Mouse (Mus musculus): ENCODE measurements around the gene Pnldc1. TPM values are rescaled to one million over a fixed set of nuclear protein-coding genes. Genes with fewer than 3 reads are reported as not detected.
"Not testable (repeated sequence)": the region's sequence is repeated elsewhere in the genome, so short reads cannot be mapped to it uniquely, and the experiment has no call there.

Pnldc1 gene
- polyA plus RNA-seq, 1 experiment from 2014 or later = 1.9 TPM

DNA sequence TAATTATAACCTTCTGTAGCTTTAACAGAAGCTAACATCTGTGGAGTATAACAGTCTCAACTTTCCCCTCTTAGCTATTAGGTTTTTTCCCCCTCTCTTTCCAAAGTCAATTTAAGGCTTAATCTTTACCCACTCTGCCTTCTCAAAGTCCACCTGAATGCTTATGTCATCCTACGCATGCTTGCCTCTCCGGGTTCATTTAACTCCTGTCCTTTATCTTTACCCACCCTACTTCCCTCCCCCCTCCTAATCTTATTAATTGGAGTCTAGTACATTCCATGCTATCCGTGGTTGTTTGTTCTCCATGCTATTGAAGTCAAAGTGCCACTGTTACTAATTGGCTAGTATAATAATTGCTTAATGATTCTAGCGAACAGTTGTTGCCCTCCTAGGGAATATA is 25.7 kb upstream of the Pnldc1 start:
- Histone ChIP-seq H3K4me1 (replicated peaks) (peaks cover 8% of the 10 kb centered on the region; the same call in 1 of the 2 replicates), H3K9me3 (no peaks in the 10 kb centered on the region), H3K27ac (replicated peaks) (no peak overlapping the region), H3K4me2 (no peak overlapping the region), H3K36me3 (no peaks in the 10 kb centered on the region), H3K9ac (no peak overlapping the region), H3K4me3 (no peak overlapping the region), H3K27me3 (no peaks in the 10 kb centered on the region)
- 67% methylated on average over 4 of the region's 4 CpGs for WGBS
- ATAC-seq (ENCODE audit: low read depth) = no peak

- not testable (repeated sequence) for H3K9me3 ChIP-seq; ATAC-seq (ENCODE audit: low read depth); H3K4me3 ChIP-seq; H3K4me2 ChIP-seq; H3K4me1 ChIP-seq (replicated peaks); H3K9ac ChIP-seq; H3K27me3 ChIP-seq; H3K27ac ChIP-seq (replicated peaks); H3K36me3 ChIP-seq
- WGBS = 89% methylated on average over 5 of the region's 5 CpGs
Observed at GRCm38 (mm10) chr17:12931576-12931975, 21.5 kb upstream of the Pnldc1 start.

- 87% methylated on average over 8 of the region's 8 CpGs for WGBS
- H3K4me2 ChIP-seq = no peak overlapping the region
- H3K9me3 ChIP-seq = no peaks in the 10 kb centered on the region
- ATAC-seq (ENCODE audit: low read depth) = no peak
- peaks cover 64% of the 10 kb centered on the region for H3K36me3 ChIP-seq
- H3K27me3 ChIP-seq = no peaks in the 10 kb centered on the region
- H3K27ac ChIP-seq (replicated peaks) = no peak overlapping the region
- H3K4me1 ChIP-seq (replicated peaks) = no peaks in the 10 kb centered on the region
- no peak overlapping the region for H3K9ac ChIP-seq
- H3K4me3 ChIP-seq = no peak overlapping the region
Observed at GRCm38 (mm10) chr17:12925703-12926180, 15.7 kb upstream of the Pnldc1 start.

DNA sequence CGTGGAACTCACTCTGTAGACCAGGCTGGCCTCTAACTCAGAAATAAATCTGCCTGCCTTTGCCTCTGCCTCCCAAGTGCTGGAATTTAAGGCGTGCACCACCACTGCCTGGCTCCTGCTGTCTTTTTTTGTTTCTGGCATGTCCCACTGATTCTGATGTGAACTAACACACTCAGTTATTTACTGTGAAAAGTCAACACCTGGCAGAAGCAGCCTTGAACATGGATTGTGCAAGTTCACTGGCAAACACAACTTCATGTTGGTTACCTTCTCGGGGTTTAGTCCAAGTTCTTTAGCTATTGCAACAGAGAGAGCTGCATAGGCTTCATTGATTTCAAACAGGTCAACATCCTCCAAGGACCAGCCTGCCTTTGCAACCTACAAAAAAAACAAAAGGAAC is 15.0 kb upstream of the Pnldc1 start:
- Histone ChIP-seq H3K36me3 (peaks cover 71% of the 10 kb centered on the region), H3K4me3 (no peak overlapping the region), H3K9ac (no peak overlapping the region), H3K27me3 (no peaks in the 10 kb centered on the region), H3K4me2 (no peak overlapping the region), H3K27ac (replicated peaks) (no peak overlapping the region), H3K9me3 (no peaks in the 10 kb centered on the region), H3K4me1 (replicated peaks) (no peaks in the 10 kb centered on the region)
- no peak for ATAC-seq (ENCODE audit: low read depth)
- 92% methylated on average over 3 of the region's 3 CpGs for WGBS

DNA sequence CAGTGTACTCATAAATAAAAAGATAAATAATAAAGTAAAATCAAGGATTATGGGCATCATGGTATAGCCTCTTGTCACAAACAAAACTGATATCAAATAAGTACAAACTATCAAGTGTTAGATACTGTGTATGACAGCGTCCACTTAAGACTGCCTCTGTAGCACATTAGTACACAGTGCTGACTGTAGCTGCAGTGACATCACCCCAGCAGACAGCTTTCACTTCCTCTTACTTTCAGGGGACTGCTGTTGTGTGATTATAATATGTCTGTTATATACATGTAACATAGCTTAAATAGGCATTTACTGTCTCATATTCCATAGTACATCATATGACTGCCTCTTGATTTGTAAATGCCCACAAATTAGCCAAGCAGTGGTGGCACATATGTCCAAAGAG is 11.0 kb upstream of the Pnldc1 start:
- no peaks in the 10 kb centered on the region for H3K9me3 ChIP-seq
- WGBS = 93% methylated on average over 1 of the region's 1 CpGs

GRCm38 (mm10) chr17:12916588-12917380 is 6.8 kb upstream of the Pnldc1 start:
- Histone ChIP-seq H3K4me1 (replicated peaks) (peaks cover 20% of the 10 kb centered on the region), H3K4me2 (peak overlapping the region; percentile 85), H3K4me3 (peak overlapping the region; percentile 78), H3K27me3 (no peaks in the 10 kb centered on the region), H3K27ac (replicated peaks) (peak overlapping the region; percentile 84), H3K36me3 (peaks cover 58% of the 10 kb centered on the region), H3K9ac (peak overlapping the region; percentile 92), H3K9me3 (no peaks in the 10 kb centered on the region)
- under 1% methylated on average over 40 of the region's 40 CpGs for WGBS
- peak; percentile 59 for ATAC-seq (ENCODE audit: low read depth)

More for the DNA sequence above, 11.0 kb upstream of the Pnldc1 start:
- Histone ChIP-seq H3K27me3 (no peaks in the 10 kb centered on the region), H3K27ac (replicated peaks) (no peak overlapping the region), H3K4me3 (no peak overlapping the region), H3K4me1 (replicated peaks) (peaks cover 12% of the 10 kb centered on the region), H3K4me2 (no peak overlapping the region), H3K9ac (no peak overlapping the region), H3K36me3 (peaks cover 72% of the 10 kb centered on the region)
- ATAC-seq (ENCODE audit: low read depth) = no peak

- Histone ChIP-seq H3K36me3 (peaks cover 59% of the 10 kb centered on the region), H3K4me1 (replicated peaks) (peaks cover 20% of the 10 kb centered on the region), H3K27me3 (no peaks in the 10 kb centered on the region), H3K9ac (peak within 1 kb of the TSS; percentile 92), H3K9me3 (no peaks in the 10 kb centered on the region), H3K4me3 (peak within 1 kb of the TSS; percentile 78), H3K27ac (replicated peaks) (peak within 1 kb of the TSS; percentile 86), H3K4me2 (peak within 1 kb of the TSS; percentile 91)
- ATAC-seq (ENCODE audit: low read depth) = peak; percentile 98
- WGBS = under 1% methylated on average over 56 of the region's 56 CpGs
Observed at GRCm38 (mm10) chr17:12915881-12916583, 6.0 kb upstream of the Pnldc1 start, which contains the start of gene Mrpl18. Gene Mrpl18 (minus strand): TSS chr17:12916345.

GRCm38 (mm10) chr17:12915488-12915880 is 5.5 kb upstream of the Pnldc1 start, which contains the start of gene Tcp1:
Gene Tcp1 (plus strand): TSS chr17:12915701.
- H3K27ac ChIP-seq (replicated peaks) = peak within 1 kb of the TSS; percentile 86
- no peaks in the 10 kb centered on the region for H3K27me3 ChIP-seq
- no peaks in the 10 kb centered on the region for H3K9me3 ChIP-seq
- peaks cover 59% of the 10 kb centered on the region for H3K36me3 ChIP-seq
- H3K4me2 ChIP-seq = peak within 1 kb of the TSS; percentile 91
- H3K4me1 ChIP-seq (replicated peaks) = peaks cover 20% of the 10 kb centered on the region
- H3K9ac ChIP-seq = peak within 1 kb of the TSS; percentile 92
- peak within 1 kb of the TSS; percentile 78 for H3K4me3 ChIP-seq
- ATAC-seq (ENCODE audit: low read depth) = peak; percentile 32
- 1% methylated on average over 18 of the region's 18 CpGs for WGBS

- no peaks in the 10 kb centered on the region for H3K27me3 ChIP-seq
- peaks cover 60% of the 10 kb centered on the region for H3K36me3 ChIP-seq
- H3K4me3 ChIP-seq = no peak overlapping the region
- H3K4me1 ChIP-seq (replicated peaks) = peaks cover 8% of the 10 kb centered on the region
- H3K9ac ChIP-seq = no peak overlapping the region
- H3K27ac ChIP-seq (replicated peaks) = no peak overlapping the region
- H3K4me2 ChIP-seq = no peak overlapping the region
- no peaks in the 10 kb centered on the region for H3K9me3 ChIP-seq
- WGBS = 95% methylated on average over 8 of the region's 8 CpGs
- ATAC-seq (ENCODE audit: low read depth) = no peak
Observed at GRCm38 (mm10) chr17:12910391-12910790, 361 bp upstream of the Pnldc1 start.

- Histone ChIP-seq H3K27ac (replicated peaks) (no peak overlapping the region), H3K4me1 (replicated peaks) (0 out of 2 replicates have a peak, but pooled peaks cover 4% of the 10 kb centered on the region), H3K4me3 (no peak overlapping the region), H3K27me3 (no peaks in the 10 kb centered on the region), H3K4me2 (no peak overlapping the region), H3K36me3 (peaks cover 57% of the 10 kb centered on the region), H3K9ac (no peak overlapping the region), H3K9me3 (no peaks in the 10 kb centered on the region)
- WGBS = 91% methylated on average over 9 of the region's 9 CpGs
- no peak for ATAC-seq (ENCODE audit: low read depth)
Observed at GRCm38 (mm10) chr17:12906436-12906835, 3.6 kb downstream of the Pnldc1 start.

DNA sequence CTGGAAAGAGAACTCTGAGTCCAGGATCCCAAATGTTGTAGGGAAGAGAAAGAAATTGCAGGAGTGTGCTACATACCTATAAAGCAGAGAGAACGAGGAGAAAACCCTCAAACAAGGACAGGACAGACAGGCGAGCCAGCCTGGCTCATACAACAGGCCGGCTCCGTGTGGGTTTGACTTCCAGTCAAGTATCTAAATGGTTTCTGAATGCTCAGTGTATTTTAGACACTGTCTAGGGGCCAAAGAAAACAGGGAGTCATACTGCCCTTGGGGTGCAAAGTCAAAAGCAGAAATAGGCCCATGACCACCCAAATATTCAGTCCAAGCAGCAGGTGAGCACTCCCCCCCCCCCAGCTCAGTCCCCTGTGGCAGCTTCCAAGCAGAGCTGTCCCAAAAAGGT is 4.2 kb downstream of the Pnldc1 start:
- no peaks in the 10 kb centered on the region for H3K27me3 ChIP-seq
- ATAC-seq (ENCODE audit: low read depth) = no peak
- peaks cover 52% of the 10 kb centered on the region for H3K36me3 ChIP-seq
- H3K4me1 ChIP-seq (replicated peaks) = 0 out of 2 replicates have a peak, but pooled peaks cover 4% of the 10 kb centered on the region
- no peaks in the 10 kb centered on the region for H3K9me3 ChIP-seq
- no peak overlapping the region for H3K4me3 ChIP-seq
- no peak overlapping the region for H3K4me2 ChIP-seq
- H3K9ac ChIP-seq = no peak overlapping the region
- H3K27ac ChIP-seq (replicated peaks) = no peak overlapping the region
- WGBS = 80% methylated on average over 4 of the region's 4 CpGs

DNA sequence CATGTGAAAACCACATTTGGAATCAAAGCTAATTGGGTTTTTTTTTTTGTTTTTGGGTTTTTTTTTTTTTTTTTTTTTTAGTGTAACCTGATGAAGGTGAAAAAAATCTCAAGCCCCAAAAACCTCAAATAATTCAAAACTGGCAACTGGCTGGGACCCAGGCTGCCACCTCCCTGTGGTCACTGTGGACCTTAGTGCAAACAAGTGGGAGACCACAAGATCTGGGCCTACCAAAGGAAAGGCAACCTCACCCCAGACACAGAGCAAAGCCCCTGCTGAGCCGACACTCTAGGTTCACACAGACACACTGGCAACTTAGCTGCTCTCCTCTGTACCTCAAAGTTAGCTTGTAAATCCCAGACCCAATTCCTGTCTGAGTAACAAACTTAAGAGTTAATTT is 5.7 kb downstream of the Pnldc1 start:
- Histone ChIP-seq H3K4me2 (no peak overlapping the region), H3K27ac (replicated peaks) (no peak overlapping the region), H3K4me3 (no peak overlapping the region), H3K9ac (no peak overlapping the region), H3K27me3 (no peaks in the 10 kb centered on the region), H3K36me3 (peaks cover 49% of the 10 kb centered on the region), H3K9me3 (no peaks in the 10 kb centered on the region), H3K4me1 (replicated peaks) (0 out of 2 replicates have a peak, but pooled peaks cover 4% of the 10 kb centered on the region)
- no peak for ATAC-seq (ENCODE audit: low read depth)
- WGBS = 90% methylated on average over 1 of the region's 1 CpGs

All from neural tube, embryonic 13.5 days (tissue).